Mouse (Mus musculus): ENCODE data around the gene Cfap46.

DNA sequence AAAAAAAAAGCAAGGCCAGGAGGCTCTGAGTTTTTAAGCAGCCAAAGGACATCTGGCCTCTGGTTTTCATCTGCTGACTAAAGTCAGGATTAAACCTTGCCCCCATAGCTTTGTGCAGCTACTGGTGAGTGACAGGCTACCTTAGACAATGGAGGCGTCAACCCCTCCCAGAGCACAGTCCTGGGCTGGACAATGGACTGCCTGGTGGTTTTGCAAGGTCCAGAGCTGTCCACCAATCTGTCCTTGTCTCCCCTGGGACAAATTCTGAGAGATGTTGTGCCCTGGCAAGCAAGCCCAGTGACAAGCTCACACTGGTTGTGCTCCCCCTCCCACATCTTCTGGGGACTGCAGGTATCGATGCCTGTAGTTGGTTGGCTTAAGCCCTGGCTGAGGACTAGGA is 132.1 kb downstream of the Cfap46 start:
- no peak for TF ChIP-seq POLR2A (IDR thresholded peaks at IDR 0.05; ENCODE audit: borderline replicate concordance, extremely low read depth, insufficient read depth, insufficient read length, poor library complexity, severe bottlenecking)
- no peak for TF ChIP-seq CTCF (IDR thresholded peaks at IDR 0.05; ENCODE audit: borderline replicate concordance, extremely low read depth, insufficient read depth, insufficient read length)
